Mouse (Mus musculus) MEL (cell line): Measurements from ENCODE around the gene Nek8. TPM values are rescaled to one million over a fixed set of nuclear protein-coding genes. Genes with fewer than 3 reads are reported as not detected.

Experiments
- DNase-seq: peaks from one replicate; pipeline ENCODE4 v3.0.0; 2011; ENCODE audit warnings: low read depth, low spot score
- H3K27ac ChIP-seq: 2 replicates; pipeline ENCODE4 v1.5.1; 2012; ENCODE audit warnings: low read depth, mild to moderate bottlenecking, control low read depth, low read length, moderate library complexity; ENCODE audit not compliant: control insufficient read depth
- H3K27me3 ChIP-seq, 2 experiments: fragments of 150-350 bp in 1 of 2; sonication (generic) in 1 of 2; 2 replicates each; pipeline ENCODE4 v1.6.1; 2012; ENCODE audit warnings: low read length in 2 of 2, mild to moderate bottlenecking in 2 of 2, improper control_type of control experiment in 1 of 2, moderate library complexity in 1 of 2; ENCODE audit not compliant: insufficient read depth in 2 of 2, control insufficient read depth in 1 of 2
- H3K36me3 ChIP-seq, 2 experiments: 2 replicates each; pipeline ENCODE4 v1.6.1; 2012 to 2014; ENCODE audit warnings: low read length in 2 of 2, improper control_type of control experiment in 1 of 2, inconsistent platforms in 1 of 2, mild to moderate bottlenecking in 1 of 2; ENCODE audit not compliant: insufficient read depth in 2 of 2, control insufficient read depth in 1 of 2
- H3K4me1 ChIP-seq, 2 experiments: fragments of 150-350 bp in 1 of 2; sonication (generic) in 1 of 2; 2 replicates each; pipeline ENCODE4 v1.6.1; 2012; ENCODE audit warnings: low read length in 2 of 2, improper control_type of control experiment in 1 of 2, mild to moderate bottlenecking in 1 of 2; ENCODE audit not compliant: insufficient read depth in 2 of 2, control insufficient read depth in 1 of 2
- H3K4me3 ChIP-seq, 2 experiments: fragments of 150-350 bp in 1 of 2; sonication (generic) in 1 of 2; 2 replicates each; pipeline ENCODE4 v1.5.1; 2012; ENCODE audit warnings: low read depth in 2 of 2, low read length in 2 of 2, mild to moderate bottlenecking in 2 of 2, moderate library complexity in 2 of 2, control low read depth in 1 of 2, improper control_type of control experiment in 1 of 2; ENCODE audit not compliant: control insufficient read depth in 1 of 2, insufficient read depth in 1 of 2
- H3K79me2 ChIP-seq: 2 replicates; pipeline ENCODE4 v1.6.1; 2012; ENCODE audit warnings: mild to moderate bottlenecking, low read length, moderate library complexity; ENCODE audit not compliant: control insufficient read depth, poor library complexity, insufficient read depth
- H3K9ac ChIP-seq: 2 replicates; pipeline ENCODE4 v1.6.1; 2012; ENCODE audit warnings: low read depth, mild to moderate bottlenecking, control low read depth, low read length, moderate library complexity; ENCODE audit not compliant: control insufficient read depth, poor library complexity, severe bottlenecking
- H3K9me3 ChIP-seq: fragments of 150-350 bp; sonication (generic); replicated peaks from 2 replicates; pipeline ENCODE4 v1.6.1; 2012; ENCODE audit warnings: mild to moderate bottlenecking, low read length, improper control_type of control experiment, moderate library complexity; ENCODE audit not compliant: insufficient read depth
- CHD1 ChIP-seq: IDR thresholded peaks from 2 replicates; pipeline ENCODE4 v1.6.1; 2012; ENCODE audit warnings: low read depth, mild to moderate bottlenecking, inconsistent platforms, low read length, improper control_type of control experiment
- E2F4 ChIP-seq: IDR thresholded peaks from 2 replicates; pipeline ENCODE4 v1.6.1; 2011; ENCODE audit warnings: low read depth, low read length, improper control_type of control experiment, borderline replicate concordance
- ELF1 ChIP-seq: IDR thresholded peaks from 2 replicates; pipeline ENCODE4 v1.6.1; 2014; ENCODE audit warnings: low read depth, mild to moderate bottlenecking, inconsistent platforms, low read length, improper control_type of control experiment, moderate library complexity
- EP300 ChIP-seq, 2 experiments: IDR thresholded peaks; 2 replicates each; pipeline ENCODE4 v1.6.1; 2011; ENCODE audit warnings: improper control_type of control experiment in 2 of 2, low read length in 2 of 2, low read depth in 1 of 2, mild to moderate bottlenecking in 1 of 2
- ETS1 ChIP-seq: IDR thresholded peaks from 2 replicates; pipeline ENCODE4 v1.6.1; 2012; ENCODE audit warnings: low read depth, mild to moderate bottlenecking, inconsistent platforms, low read length, improper control_type of control experiment, moderate library complexity
- GABPA ChIP-seq: IDR thresholded peaks from 2 replicates; pipeline ENCODE4 v1.6.1; 2012; ENCODE audit warnings: low read depth, mild to moderate bottlenecking, inconsistent platforms, low read length, improper control_type of control experiment, moderate library complexity
- GATA1 ChIP-seq: IDR thresholded peaks from 2 replicates; pipeline ENCODE4 v1.6.1; 2011; ENCODE audit warnings: low read depth, low read length, improper control_type of control experiment
- HCFC1 ChIP-seq: IDR thresholded peaks from 2 replicates; pipeline ENCODE4 v1.6.1; 2012; ENCODE audit warnings: low read depth, mild to moderate bottlenecking, inconsistent platforms, low read length, improper control_type of control experiment, moderate library complexity
- MAX ChIP-seq: IDR thresholded peaks from 2 replicates; pipeline ENCODE4 v1.6.1; 2011; ENCODE audit warnings: low read length, improper control_type of control experiment
- MEF2A ChIP-seq: IDR thresholded peaks from 2 replicates; pipeline ENCODE4 v1.6.1; 2014; ENCODE audit warnings: low read depth, mild to moderate bottlenecking, inconsistent platforms, low read length, improper control_type of control experiment; ENCODE audit not compliant: poor library complexity, insufficient replicate concordance, severe bottlenecking; ENCODE audit errors: extremely low read depth
- MXI1 ChIP-seq: IDR thresholded peaks from 2 replicates; pipeline ENCODE4 v1.6.1; 2011; ENCODE audit warnings: mild to moderate bottlenecking, low read depth, low read length, improper control_type of control experiment
- MYB ChIP-seq: IDR thresholded peaks from 2 replicates; pipeline ENCODE4 v1.6.1; 2011; ENCODE audit warnings: mild to moderate bottlenecking, low read depth, low read length, improper control_type of control experiment
- MYC ChIP-seq: IDR thresholded peaks from 2 replicates; pipeline ENCODE4 v1.6.1; 2011; ENCODE audit warnings: low read depth, mild to moderate bottlenecking, low read length, improper control_type of control experiment, moderate library complexity
- NELFE ChIP-seq: IDR thresholded peaks from 2 replicates; pipeline ENCODE4 v1.6.1; 2011; ENCODE audit warnings: low read depth, low read length, improper control_type of control experiment
- POLR2A ChIP-seq, 2 experiments: IDR thresholded peaks; 2 replicates each; pipeline ENCODE4 v1.6.1; 2011 to 2012; ENCODE audit warnings: low read length in 2 of 2, mild to moderate bottlenecking in 2 of 2, control low read depth in 1 of 2, improper control_type of control experiment in 1 of 2, low read depth in 1 of 2, moderate library complexity in 1 of 2; ENCODE audit not compliant: control insufficient read depth in 1 of 2, insufficient read depth in 1 of 2, poor library complexity in 1 of 2
- POLR2AphosphoS5 ChIP-seq: IDR thresholded peaks from 2 replicates; pipeline ENCODE4 v1.6.1; 2012; ENCODE audit warnings: low read depth, borderline replicate concordance, mild to moderate bottlenecking, inconsistent platforms, low read length, moderate library complexity, mixed read lengths
- RCOR1 ChIP-seq: IDR thresholded peaks from 2 replicates; pipeline ENCODE4 v1.6.1; 2012; ENCODE audit warnings: low read depth, mild to moderate bottlenecking, inconsistent platforms, low read length, improper control_type of control experiment
- SIN3A ChIP-seq: IDR thresholded peaks from 2 replicates; pipeline ENCODE4 v1.6.1; 2012; ENCODE audit warnings: low read length, improper control_type of control experiment, inconsistent platforms
- SMC3 ChIP-seq: IDR thresholded peaks from 2 replicates; pipeline ENCODE4 v1.6.1; 2011; ENCODE audit warnings: low read depth, low read length, improper control_type of control experiment
- TAL1 ChIP-seq: IDR thresholded peaks from 2 replicates; pipeline ENCODE4 v1.6.1; 2012; ENCODE audit warnings: mild to moderate bottlenecking, inconsistent platforms, low read length, moderate library complexity, mixed read lengths
- TBP ChIP-seq: IDR thresholded peaks from 2 replicates; pipeline ENCODE4 v1.8.0; 2011; ENCODE audit warnings: low read depth, low read length, improper control_type of control experiment
- TCF12 ChIP-seq: IDR thresholded peaks from 2 replicates; pipeline ENCODE4 v1.6.1; 2014; ENCODE audit warnings: low read depth, mild to moderate bottlenecking, inconsistent platforms, low read length, improper control_type of control experiment, moderate library complexity
- UBTF ChIP-seq: IDR thresholded peaks from 2 replicates; pipeline ENCODE4 v1.6.1; 2012; ENCODE audit warnings: low read depth, mild to moderate bottlenecking, inconsistent platforms, low read length, improper control_type of control experiment, moderate library complexity, borderline replicate concordance; ENCODE audit not compliant: insufficient read depth
- USF1 ChIP-seq: IDR thresholded peaks from 2 replicates; pipeline ENCODE4 v1.6.1; 2014; ENCODE audit warnings: low read depth, mild to moderate bottlenecking, inconsistent platforms, low read length, improper control_type of control experiment, moderate library complexity
- USF2 ChIP-seq, 2 experiments: IDR thresholded peaks; 2 replicates each; pipeline ENCODE4 v1.6.1; 2011 to 2012; ENCODE audit warnings: improper control_type of control experiment in 2 of 2, low read length in 2 of 2, borderline replicate concordance in 1 of 2, inconsistent platforms in 1 of 2, low read depth in 1 of 2, mild to moderate bottlenecking in 1 of 2; ENCODE audit not compliant: insufficient read depth in 1 of 2
- ZC3H11A ChIP-seq: IDR thresholded peaks from 2 replicates; pipeline ENCODE4 v1.6.1; 2012; ENCODE audit warnings: low read depth, mild to moderate bottlenecking, inconsistent platforms, low read length, improper control_type of control experiment
- ZKSCAN1 ChIP-seq: IDR thresholded peaks from 2 replicates; pipeline ENCODE4 v1.6.1; 2012; ENCODE audit warnings: low read depth, mild to moderate bottlenecking, inconsistent platforms, low read length, improper control_type of control experiment, moderate library complexity
- ZNF384 ChIP-seq: IDR thresholded peaks from 2 replicates; pipeline ENCODE4 v1.6.1; 2012; ENCODE audit warnings: low read depth, mild to moderate bottlenecking, inconsistent platforms, low read length, improper control_type of control experiment
- polyA plus RNA-seq, 2 experiments: library from polyadenylated mRNA; stranded (reverse) in 1 of 2; unstranded in 1 of 2; fragments of >175 nt in 1 of 2; fragments of >200 nt in 1 of 2; gene quantifications; 2 replicates each; pipeline versions ENCODE4 v1.2.1 to v1.2.4; 2012; ENCODE audit warnings: low replicate concordance in 2 of 2, low read depth in 1 of 2; ENCODE audit not compliant: insufficient read length in 2 of 2, insufficient read depth in 1 of 2, missing spikeins in 1 of 2
- total RNA-seq: library from RNA; depleted of rRNA; stranded (reverse); fragments of 300-350 nt; gene quantifications from 2 replicates; pipeline ENCODE4 v1.2.3, GENCODE M21; 2012

Nek8 gene
- total and polyA plus RNA-seq, 3 experiments: 7.5 to 10.1 TPM; not detected in 1

- no peak overlapping the region for H3K9ac ChIP-seq
- no peak for TF ChIP-seq SIN3A
- TF ChIP-seq NELFE: no peak
- no peak for TF ChIP-seq POLR2A (IDR thresholded peaks at IDR 0.05; ENCODE audit: control insufficient read depth in 1 of 2, insufficient read depth in 1 of 2, low read depth in 1 of 2, low read length in 2 of 2, poor library complexity in 1 of 2)
- TF ChIP-seq UBTF: no peak
- TF ChIP-seq E2F4: no peak
- no peak for TF ChIP-seq CHD1
- no peak for TF ChIP-seq MAX
- TF ChIP-seq POLR2AphosphoS5: no peak
- TF ChIP-seq ZNF384: no peak
- TF ChIP-seq SMC3: no peak
- no peak for TF ChIP-seq TAL1
- TF ChIP-seq ELF1: no peak
- TF ChIP-seq USF1: no peak
- no peak for TF ChIP-seq MXI1
- no peak for TF ChIP-seq GATA1
- TF ChIP-seq ZKSCAN1: no peak
- TF ChIP-seq TCF12: no peak
- TF ChIP-seq MEF2A: no peak
- H3K79me2 ChIP-seq: peaks cover 7% of the 10 kb centered on the region
- peaks cover 0 to 3% of the 10 kb centered on the region in 2 experiments; a peak in 1 of 4 replicates for H3K4me1 ChIP-seq
- H3K27ac ChIP-seq: no peak overlapping the region
- H3K9me3 ChIP-seq: no peaks in the 10 kb centered on the region
- no peak overlapping the region for H3K4me3 ChIP-seq
- no peak for DNase-seq
- H3K27me3 ChIP-seq: no peaks in the 10 kb centered on the region
- H3K36me3 ChIP-seq: peaks cover 0 to 5% of the 10 kb centered on the region in 2 experiments; a peak in 2 of 4 replicates
Measured at GRCm38 (mm10) chr11:78174506-78174905, 2.0 kb downstream of the Nek8 start.

GRCm38 (mm10) chr11:78172748-78173383 lies 3.6 kb downstream of the Nek8 start:
- no peaks in the 10 kb centered on the region for H3K27me3 ChIP-seq
- no peak overlapping the region for H3K9ac ChIP-seq
- H3K4me1 ChIP-seq: peaks cover 8 to 11% of the 10 kb centered on the region in 2 experiments

More at GRCm38 (mm10) chr11:78172748-78173383, 3.6 kb downstream of the Nek8 start:
- Histone ChIP-seq H3K79me2 (no peaks in the 10 kb centered on the region; the same call in 1 of the 2 replicates), H3K36me3 (peaks cover 0 to 11% of the 10 kb centered on the region in 2 experiments; a peak in 2 of 4 replicates), H3K4me3 (no peak overlapping the region), H3K9me3 (no peaks in the 10 kb centered on the region), H3K27ac (no peak overlapping the region)
- no peak for DNase-seq
- TF ChIP-seq MYC (no peak), ETS1 (no peak), GABPA (no peak), ZNF384 (no peak), SMC3 (no peak), POLR2AphosphoS5 (no peak), POLR2A (IDR thresholded peaks at IDR 0.05; ENCODE audit: control insufficient read depth in 1 of 2, insufficient read depth in 1 of 2, low read depth in 1 of 2, low read length in 2 of 2, poor library complexity in 1 of 2) (no peak), MAX (no peak), EP300 (IDR thresholded peaks at IDR 0.05; ENCODE audit: low read depth in 1 of 2, low read length in 2 of 2) (no peak), TBP (no peak), ELF1 (no peak), RCOR1 (no peak), UBTF (no peak), ZC3H11A (no peak), MXI1 (no peak), MYB (no peak), USF2 (IDR thresholded peaks at IDR 0.05; ENCODE audit: borderline replicate concordance in 1 of 2, insufficient read depth in 1 of 2, low read depth in 1 of 2, low read length in 2 of 2) (no peak), HCFC1 (no peak)
